Mouse (Mus musculus): Measurements from ENCODE around the gene Aggf1. TPM values are rescaled to one million over a fixed set of nuclear protein-coding genes. Genes with fewer than 3 reads are reported as not detected.
"Not testable (repeated sequence)": the region's sequence is repeated elsewhere in the genome, so short reads cannot be mapped to it uniquely, and the experiment has no call there.

Aggf1 gene
- total RNA-seq (2017) = 47.8 and 54.0 TPM in 2 replicates

GRCm38 (mm10) chr13:95374701-95375553 is at the start of gene Aggf1:
Gene Aggf1 (minus strand): TSS chr13:95375352.
- peak; percentile 92 to 98 for ATAC-seq (replicated peaks in 1 of 2; ENCODE audit: insufficient read depth in 1 of 2, low FRiP score in 2 of 2, low TSS enrichment in 1 of 2, low read depth in 1 of 2, poor library complexity in 2 of 2, severe bottlenecking in 2 of 2)

GRCm38 (mm10) chr13:95424932-95425331 is 49.8 kb upstream of the Aggf1 start:
- ATAC-seq (replicated peaks in 1 of 2; ENCODE audit: insufficient read depth in 1 of 2, low FRiP score in 2 of 2, low TSS enrichment in 1 of 2, low read depth in 1 of 2, poor library complexity in 2 of 2, severe bottlenecking in 2 of 2) = no peak

GRCm38 (mm10) chr13:95419204-95419749 is 44.1 kb upstream of the Aggf1 start:
- peak in 1 of 2 experiments; percentile 17; a peak in 1 of 4 replicates for ATAC-seq (replicated peaks in 1 of 2; ENCODE audit: insufficient read depth in 1 of 2, low FRiP score in 2 of 2, low TSS enrichment in 1 of 2, low read depth in 1 of 2, poor library complexity in 2 of 2, severe bottlenecking in 2 of 2)

- ATAC-seq (replicated peaks in 1 of 2; ENCODE audit: insufficient read depth in 1 of 2, low FRiP score in 2 of 2, low TSS enrichment in 1 of 2, low read depth in 1 of 2, poor library complexity in 2 of 2, severe bottlenecking in 2 of 2) = peak in 1 of 2 experiments; percentile 37; a peak in 1 of 4 replicates
Measured at GRCm38 (mm10) chr13:95418575-95419203, 43.5 kb upstream of the Aggf1 start.

- no peak for ATAC-seq (replicated peaks in 1 of 2; ENCODE audit: insufficient read depth in 1 of 2, low FRiP score in 2 of 2, low TSS enrichment in 1 of 2, low read depth in 1 of 2, poor library complexity in 2 of 2, severe bottlenecking in 2 of 2)
Measured at GRCm38 (mm10) chr13:95412257-95412656, 37.1 kb upstream of the Aggf1 start.

- no peak for ATAC-seq (replicated peaks in 1 of 2; ENCODE audit: insufficient read depth in 1 of 2, low FRiP score in 2 of 2, low TSS enrichment in 1 of 2, low read depth in 1 of 2, poor library complexity in 2 of 2, severe bottlenecking in 2 of 2)
Measured at GRCm38 (mm10) chr13:95393242-95393641, 18.1 kb upstream of the Aggf1 start.

GRCm38 (mm10) chr13:95389866-95390865 is 15.0 kb upstream of the Aggf1 start:
- ATAC-seq (replicated peaks in 1 of 2; ENCODE audit: insufficient read depth in 1 of 2, low FRiP score in 2 of 2, low TSS enrichment in 1 of 2, low read depth in 1 of 2, poor library complexity in 2 of 2, severe bottlenecking in 2 of 2) = peak; percentile 82 to 88

- no peak for ATAC-seq (replicated peaks in 1 of 2; ENCODE audit: insufficient read depth in 1 of 2, low FRiP score in 2 of 2, low TSS enrichment in 1 of 2, low read depth in 1 of 2, poor library complexity in 2 of 2, severe bottlenecking in 2 of 2)
Measured at GRCm38 (mm10) chr13:95388226-95388625, 13.1 kb upstream of the Aggf1 start.

- ATAC-seq (replicated peaks in 1 of 2; ENCODE audit: insufficient read depth in 1 of 2, low FRiP score in 2 of 2, low TSS enrichment in 1 of 2, low read depth in 1 of 2, poor library complexity in 2 of 2, severe bottlenecking in 2 of 2) = peak; percentile 53 to 84; a peak in 2 of 4 replicates
Measured at GRCm38 (mm10) chr13:95382418-95382817, 7.3 kb upstream of the Aggf1 start.

- no peak for ATAC-seq (replicated peaks in 1 of 2; ENCODE audit: insufficient read depth in 1 of 2, low FRiP score in 2 of 2, low TSS enrichment in 1 of 2, low read depth in 1 of 2, poor library complexity in 2 of 2, severe bottlenecking in 2 of 2)
Measured at GRCm38 (mm10) chr13:95378696-95379095, 3.5 kb upstream of the Aggf1 start.

- ATAC-seq (replicated peaks in 1 of 2; ENCODE audit: insufficient read depth in 1 of 2, low FRiP score in 2 of 2, low TSS enrichment in 1 of 2, low read depth in 1 of 2, poor library complexity in 2 of 2, severe bottlenecking in 2 of 2) = not testable (repeated sequence)
Measured at GRCm38 (mm10) chr13:95376689-95377289, 1.6 kb upstream of the Aggf1 start.

GRCm38 (mm10) chr13:95375554-95375914 is 382 bp upstream of the Aggf1 start:
- ATAC-seq (replicated peaks in 1 of 2; ENCODE audit: insufficient read depth in 1 of 2, low FRiP score in 2 of 2, low TSS enrichment in 1 of 2, low read depth in 1 of 2, poor library complexity in 2 of 2, severe bottlenecking in 2 of 2) = no peak

GRCm38 (mm10) chr13:95366356-95366755 is 8.8 kb downstream of the Aggf1 start:
- ATAC-seq (replicated peaks in 1 of 2; ENCODE audit: insufficient read depth in 1 of 2, low FRiP score in 2 of 2, low TSS enrichment in 1 of 2, low read depth in 1 of 2, poor library complexity in 2 of 2, severe bottlenecking in 2 of 2) = no peak

GRCm38 (mm10) chr13:95363440-95363839 is 11.7 kb downstream of the Aggf1 start:
- ATAC-seq (replicated peaks in 1 of 2; ENCODE audit: insufficient read depth in 1 of 2, low FRiP score in 2 of 2, low TSS enrichment in 1 of 2, low read depth in 1 of 2, poor library complexity in 2 of 2, severe bottlenecking in 2 of 2) = no peak

GRCm38 (mm10) chr13:95358223-95358622 is 16.9 kb downstream of the Aggf1 start:
- peak in 1 of 2 experiments; percentile 32; a peak in 1 of 4 replicates for ATAC-seq (replicated peaks in 1 of 2; ENCODE audit: insufficient read depth in 1 of 2, low FRiP score in 2 of 2, low TSS enrichment in 1 of 2, low read depth in 1 of 2, poor library complexity in 2 of 2, severe bottlenecking in 2 of 2)

GRCm38 (mm10) chr13:95348476-95348875 is 26.7 kb downstream of the Aggf1 start:
- no peak for ATAC-seq (replicated peaks in 1 of 2; ENCODE audit: insufficient read depth in 1 of 2, low FRiP score in 2 of 2, low TSS enrichment in 1 of 2, low read depth in 1 of 2, poor library complexity in 2 of 2, severe bottlenecking in 2 of 2)

Data from hematopoietic stem cell, adult 5-6 weeks (primary cell).